Mouse (Mus musculus): ENCODE results near the gene Gm45837. TPM values are rescaled to one million over a fixed set of nuclear protein-coding genes. Genes with fewer than 3 reads are reported as not detected.

Gene Gm45837
- total and polyA plus RNA-seq, 2 experiments from 2014 or later = not detected

DNA sequence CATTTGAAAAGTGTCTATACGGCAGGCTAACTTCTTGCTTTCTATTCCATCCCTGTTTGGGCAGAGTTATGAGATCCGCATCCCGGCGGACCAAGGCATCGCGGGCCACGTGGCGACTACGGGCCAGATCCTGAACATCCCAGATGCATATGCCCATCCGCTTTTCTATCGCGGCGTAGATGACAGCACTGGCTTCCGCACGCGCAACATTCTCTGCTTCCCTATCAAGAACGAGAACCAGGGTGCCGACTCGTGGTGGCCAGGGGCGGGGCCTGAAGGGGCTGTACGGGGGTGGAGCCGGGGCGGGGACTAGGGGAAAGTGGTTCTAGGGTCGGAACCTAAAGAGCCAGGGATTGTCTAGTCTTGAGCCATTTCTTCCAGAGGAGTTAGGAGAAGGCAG is 93.8 kb downstream of the Gm45837 start:
- Histone ChIP-seq H3K36me3 (ENCODE audit: insufficient read depth) (peaks cover 38% of the 10 kb centered on the region), H3K4me2 (ENCODE audit: low read depth) (peak overlapping the region; percentile 37), H3K4me3 (ENCODE audit: low read depth, low read length) (0 out of 2 replicates have a peak overlapping the region, but pooled peaks have one; percentile 6), H3K4me1 (ENCODE audit: insufficient read depth) (no peaks in the 10 kb centered on the region), H3K27me3 (ENCODE audit: insufficient read depth, low read length) (no peaks in the 10 kb centered on the region), H3K9ac (0 out of 2 replicates have a peak overlapping the region, but pooled peaks have one; percentile 14), H3K9me3 (ENCODE audit: low read length) (no peaks in the 10 kb centered on the region), H3K27ac (ENCODE audit: low read depth, low read length) (no peak overlapping the region)
- DNase-seq = no peak
- TF ChIP-seq CTCF (IDR thresholded peaks at IDR 0.05; ENCODE audit: low read depth) = no peak
- 13% methylated on average over 24 of the region's 24 CpGs for WGBS
- peak; percentile 40; the same call in 1 of the 2 replicates for ATAC-seq

DNA sequence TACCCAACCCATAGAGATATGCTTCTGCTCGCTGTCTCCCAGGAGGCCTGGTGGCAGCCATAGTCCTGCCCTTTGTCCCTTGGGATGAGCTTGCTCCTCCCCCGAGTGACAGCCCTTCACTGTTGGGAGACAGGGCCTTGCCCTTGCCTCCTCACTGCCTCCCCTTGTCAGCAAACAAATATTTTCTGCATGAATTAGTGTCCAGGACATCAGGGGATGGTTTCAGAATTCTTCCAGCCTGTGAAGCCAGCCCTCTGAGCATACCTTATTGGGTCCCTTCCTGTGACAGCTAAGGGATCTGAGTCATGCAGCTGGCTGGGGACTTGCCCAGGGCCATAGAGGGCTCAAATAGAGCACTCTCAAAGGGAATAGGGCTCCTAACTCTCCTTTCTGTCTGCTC is 98.5 kb downstream of the Gm45837 start:
- Histone ChIP-seq H3K9me3 (ENCODE audit: low read length) (no peaks in the 10 kb centered on the region), H3K27ac (ENCODE audit: low read depth, low read length) (no peak overlapping the region), H3K4me1 (ENCODE audit: insufficient read depth) (no peaks in the 10 kb centered on the region), H3K27me3 (ENCODE audit: insufficient read depth, low read length) (no peaks in the 10 kb centered on the region), H3K9ac (no peak overlapping the region), H3K4me2 (ENCODE audit: low read depth) (no peak overlapping the region), H3K36me3 (ENCODE audit: insufficient read depth) (peaks cover 41% of the 10 kb centered on the region; the same call in 1 of the 2 replicates), H3K4me3 (ENCODE audit: low read depth, low read length) (no peak overlapping the region)
- ATAC-seq (no peak), DNase-seq (no peak)
- WGBS = 57% methylated on average over 2 of the region's 2 CpGs
- no peak for TF ChIP-seq CTCF (IDR thresholded peaks at IDR 0.05; ENCODE audit: low read depth)

DNA sequence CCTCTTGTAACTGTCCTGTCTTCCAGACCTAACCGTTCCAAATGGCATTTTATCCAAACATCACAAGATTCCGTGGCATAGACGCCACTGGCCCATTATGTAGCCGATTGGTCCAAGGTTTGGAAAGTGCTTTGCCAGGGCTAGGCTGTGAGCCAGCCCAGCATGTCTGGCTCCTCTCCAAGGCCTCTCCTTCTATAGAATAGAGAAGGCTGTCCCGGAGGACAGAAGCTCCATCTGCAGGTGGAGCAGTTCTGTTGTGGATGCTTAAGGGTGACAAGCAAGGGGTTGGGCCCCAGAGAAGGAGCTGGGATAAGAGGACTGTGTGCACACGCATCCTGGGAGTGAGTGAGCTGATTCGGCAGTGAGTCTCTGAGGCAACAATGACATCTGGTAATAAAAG is 103.0 kb downstream of the Gm45837 start:
- peak; percentile 57 for DNase-seq
- Histone ChIP-seq H3K4me3 (ENCODE audit: low read depth, low read length) (no peak overlapping the region), H3K27me3 (ENCODE audit: insufficient read depth, low read length) (no peaks in the 10 kb centered on the region), H3K9ac (no peak overlapping the region), H3K4me1 (ENCODE audit: insufficient read depth) (peaks cover 5% of the 10 kb centered on the region; the same call in 1 of the 2 replicates), H3K27ac (ENCODE audit: low read depth, low read length) (peak overlapping the region; percentile 86; the same call in 1 of the 2 replicates), H3K4me2 (ENCODE audit: low read depth) (no peak overlapping the region), H3K36me3 (ENCODE audit: insufficient read depth) (peaks cover 12% of the 10 kb centered on the region; the same call in 1 of the 2 replicates), H3K9me3 (ENCODE audit: low read length) (no peaks in the 10 kb centered on the region)
- TF ChIP-seq CTCF (IDR thresholded peaks at IDR 0.05; ENCODE audit: low read depth) = peak; percentile 17; the same call in 1 of the 2 replicates
- ATAC-seq = peak; percentile 18; the same call in 1 of the 2 replicates
- WGBS = 21% methylated on average over 7 of the region's 7 CpGs

DNA sequence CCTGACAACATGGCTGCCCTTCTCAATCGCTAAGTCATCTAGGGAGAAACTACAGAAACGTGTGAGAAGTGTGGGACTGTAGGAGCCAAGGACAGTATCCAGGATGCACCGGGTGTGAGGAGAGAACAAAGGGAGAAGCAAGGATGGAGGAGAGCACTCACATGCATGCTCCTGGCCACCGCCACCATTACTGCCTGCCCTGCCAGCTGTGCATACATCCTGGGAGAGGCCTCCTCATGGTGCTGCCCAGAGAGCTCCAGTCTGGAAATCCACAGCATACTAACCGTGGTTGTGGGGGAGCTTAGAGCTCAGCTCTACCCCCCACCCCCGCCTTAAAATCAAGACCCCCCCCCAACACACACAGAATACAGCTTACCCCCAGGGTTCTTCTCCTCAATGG is 104.1 kb downstream of the Gm45837 start:
- Histone ChIP-seq H3K27ac (ENCODE audit: low read depth, low read length) (peak overlapping the region; percentile 86), H3K9me3 (ENCODE audit: low read length) (no peaks in the 10 kb centered on the region), H3K36me3 (ENCODE audit: insufficient read depth) (peaks cover 10% of the 10 kb centered on the region; the same call in 1 of the 2 replicates), H3K9ac (no peak overlapping the region), H3K4me3 (ENCODE audit: low read depth, low read length) (no peak overlapping the region), H3K4me1 (ENCODE audit: insufficient read depth) (peaks cover 5% of the 10 kb centered on the region; the same call in 1 of the 2 replicates), H3K4me2 (ENCODE audit: low read depth) (no peak overlapping the region), H3K27me3 (ENCODE audit: insufficient read depth, low read length) (no peaks in the 10 kb centered on the region)
- TF ChIP-seq CTCF (IDR thresholded peaks at IDR 0.05; ENCODE audit: low read depth) = no peak
- ATAC-seq = peak; percentile 42
- no peak for DNase-seq
- 70% methylated on average over 6 of the region's 6 CpGs for WGBS

DNA sequence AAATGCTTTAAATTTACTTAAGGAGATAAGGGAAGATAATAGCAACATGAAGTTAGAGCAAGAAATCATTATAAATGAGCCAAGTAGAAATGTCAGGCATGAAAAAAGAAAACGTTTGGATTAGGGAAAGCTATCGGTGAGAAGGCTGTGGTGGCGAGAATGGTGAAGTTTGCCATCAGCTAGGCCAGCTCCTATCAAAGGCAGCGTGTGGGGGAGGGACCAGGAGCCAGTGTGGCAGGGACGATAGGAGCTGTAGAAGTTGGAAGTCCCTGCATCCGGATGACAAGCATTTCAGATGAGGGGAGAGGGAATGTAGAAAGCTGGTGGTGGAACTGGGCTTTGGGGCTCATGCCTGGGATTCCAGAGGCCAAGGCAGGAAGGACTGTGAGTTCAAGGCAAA is 104.6 kb downstream of the Gm45837 start:
- H3K27ac ChIP-seq (ENCODE audit: low read depth, low read length) = peak overlapping the region; percentile 86
- no peaks in the 10 kb centered on the region for H3K27me3 ChIP-seq (ENCODE audit: insufficient read depth, low read length)
- H3K9me3 ChIP-seq (ENCODE audit: low read length) = no peaks in the 10 kb centered on the region
- ATAC-seq = peak; percentile 45; the same call in 1 of the 2 replicates
- H3K4me2 ChIP-seq (ENCODE audit: low read depth) = no peak overlapping the region
- H3K9ac ChIP-seq = no peak overlapping the region
- no peak overlapping the region for H3K4me3 ChIP-seq (ENCODE audit: low read depth, low read length)
- H3K36me3 ChIP-seq (ENCODE audit: insufficient read depth) = 0 out of 2 replicates have a peak, but pooled peaks cover 5% of the 10 kb centered on the region
- no peak for TF ChIP-seq CTCF (IDR thresholded peaks at IDR 0.05; ENCODE audit: low read depth)
- peak; percentile 53 for DNase-seq
- H3K4me1 ChIP-seq (ENCODE audit: insufficient read depth) = peaks cover 5% of the 10 kb centered on the region; the same call in 1 of the 2 replicates
- WGBS = 40% methylated on average over 6 of the region's 6 CpGs

DNA sequence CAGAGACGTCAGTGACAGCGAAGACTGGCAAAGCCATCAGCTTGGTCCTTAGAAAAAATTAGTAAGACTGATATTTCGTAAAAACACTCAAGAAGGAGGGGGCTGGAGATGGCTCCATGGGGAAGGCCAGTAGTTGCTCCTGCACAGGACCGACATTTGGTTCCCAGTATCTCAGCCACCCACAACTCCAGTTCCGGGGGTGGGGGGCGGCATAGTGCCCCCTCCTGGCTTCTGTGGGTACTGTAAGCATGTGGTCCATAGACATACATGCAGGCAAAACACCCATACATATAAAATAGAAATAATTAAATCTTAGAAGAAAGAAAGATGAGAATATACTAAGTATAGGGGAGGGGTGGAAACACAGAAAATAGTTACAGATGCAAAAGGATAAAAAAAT is 105.8 kb downstream of the Gm45837 start:
- Histone ChIP-seq H3K9ac (no peak overlapping the region), H3K4me3 (ENCODE audit: low read depth, low read length) (no peak overlapping the region), H3K27ac (ENCODE audit: low read depth, low read length) (no peak overlapping the region; the same call in 1 of the 2 replicates), H3K27me3 (ENCODE audit: insufficient read depth, low read length) (no peaks in the 10 kb centered on the region), H3K4me1 (ENCODE audit: insufficient read depth) (peaks cover 5% of the 10 kb centered on the region; the same call in 1 of the 2 replicates), H3K36me3 (ENCODE audit: insufficient read depth) (0 out of 2 replicates have a peak, but pooled peaks cover 3% of the 10 kb centered on the region), H3K9me3 (ENCODE audit: low read length) (no peaks in the 10 kb centered on the region), H3K4me2 (ENCODE audit: low read depth) (no peak overlapping the region)
- ATAC-seq (no peak), DNase-seq (no peak)
- peak; percentile 20; the same call in 1 of the 2 replicates for TF ChIP-seq CTCF (IDR thresholded peaks at IDR 0.05; ENCODE audit: low read depth)
- WGBS = 64% methylated on average over 6 of the region's 6 CpGs

DNA sequence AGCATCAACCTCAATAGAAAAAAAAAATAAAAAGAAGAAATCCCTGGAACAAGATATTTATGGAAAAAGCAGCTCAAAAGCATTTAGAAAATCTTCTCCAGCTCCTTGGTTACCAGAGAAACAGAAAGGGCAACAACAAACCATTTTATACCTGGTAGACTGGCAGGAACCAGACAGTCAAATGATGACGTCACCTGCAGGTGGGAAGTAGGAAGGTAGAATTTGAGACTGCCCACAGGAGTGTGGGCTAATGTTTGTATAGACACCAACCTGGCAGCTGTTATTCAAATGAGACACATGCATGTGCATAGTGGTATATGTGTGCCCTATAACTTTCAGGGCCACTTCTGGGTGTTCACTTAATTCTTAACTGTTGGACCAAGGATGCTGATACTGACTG is 111.0 kb downstream of the Gm45837 start:
- Histone ChIP-seq H3K4me1 (ENCODE audit: insufficient read depth) (no peaks in the 10 kb centered on the region), H3K4me3 (ENCODE audit: low read depth, low read length) (no peak overlapping the region), H3K27ac (ENCODE audit: low read depth, low read length) (peak overlapping the region; percentile 64; the same call in 1 of the 2 replicates), H3K9me3 (ENCODE audit: low read length) (no peaks in the 10 kb centered on the region), H3K36me3 (ENCODE audit: insufficient read depth) (no peaks in the 10 kb centered on the region), H3K27me3 (ENCODE audit: insufficient read depth, low read length) (no peaks in the 10 kb centered on the region), H3K4me2 (ENCODE audit: low read depth) (no peak overlapping the region), H3K9ac (no peak overlapping the region)
- WGBS = 68% methylated on average over 1 of the region's 1 CpGs
- DNase-seq (no peak), ATAC-seq (peak; percentile 34)
- TF ChIP-seq CTCF (IDR thresholded peaks at IDR 0.05; ENCODE audit: low read depth) = no peak

Measured in forebrain, postnatal 0 days (tissue).